Mouse (Mus musculus) intestine, embryonic 14.5 days (tissue): ENCODE data around the gene Tmem40. TPM values are rescaled to one million over a fixed set of nuclear protein-coding genes. Genes with fewer than 3 reads are reported as not detected.

ENCODE experiments used
- ATAC-seq: fragments of 200-750 bp; cut with Nextera tagmentation; replicated peaks from 2 replicates; pipeline ENCODE4 v1.8.0; 2017; ENCODE audit warnings: low read depth, moderate number of reproducible peaks, moderate TSS enrichment, moderate library complexity; ENCODE audit not compliant: low FRiP score, low TSS enrichment
- DNase-seq: peaks from one replicate; pipeline ENCODE4 v3.0.0-alpha.2; 2018; ENCODE audit warnings: low spot score
- H3K27ac ChIP-seq: fragments of 300-500 bp; sonication (generic); 2 replicates; pipeline ENCODE4 v1.5.1; 2014; ENCODE audit warnings: low read depth, mild to moderate bottlenecking, control low read depth
- H3K27me3 ChIP-seq: fragments of 300-500 bp; sonication (generic); replicated peaks from 2 replicates; pipeline ENCODE4 v1.6.1; 2014; ENCODE audit warnings: low read length, control low read depth; ENCODE audit not compliant: control insufficient read depth, insufficient read depth
- H3K36me3 ChIP-seq: fragments of 300-500 bp; sonication (generic); 2 replicates; pipeline ENCODE4 v1.6.1; 2014; ENCODE audit warnings: low read length, control low read depth; ENCODE audit not compliant: control insufficient read depth, insufficient read depth
- H3K4me1 ChIP-seq: fragments of 300-500 bp; sonication (generic); replicated peaks from 2 replicates; pipeline ENCODE4 v1.6.1; 2014; ENCODE audit warnings: low read length, control low read depth, mixed read lengths; ENCODE audit not compliant: control insufficient read depth, insufficient read depth
- H3K4me2 ChIP-seq: fragments of 300-500 bp; sonication (generic); 2 replicates; pipeline ENCODE4 v1.6.1; 2014; ENCODE audit warnings: low read length
- H3K4me3 ChIP-seq: fragments of 300-500 bp; sonication (generic); 2 replicates; pipeline ENCODE4 v1.5.1; 2014; ENCODE audit warnings: low read depth, low read length, control low read depth, mixed read lengths
- H3K9ac ChIP-seq: fragments of 300-500 bp; sonication (generic); 2 replicates; pipeline ENCODE4 v1.6.1; 2014; ENCODE audit warnings: mild to moderate bottlenecking, low read length
- H3K9me3 ChIP-seq: fragments of 300-500 bp; sonication (generic); 2 replicates; pipeline ENCODE4 v1.6.1; 2016; ENCODE audit warnings: low read length, control low read depth; ENCODE audit not compliant: control insufficient read depth
- WGBS: fragments of 180-500 bp; shearing (Covaris S2); extraction: QIAGEN DNeasy Blood & Tissue Kit; methylation state at CpG from one replicate; pipeline ENCODE4 v1.1.7; 2014; 5-methylcytosine and 5-hydroxymethylcytosine counted together
- polyA plus RNA-seq: library from polyadenylated mRNA; unstranded; fragments of >200 nt; fragmentation: Nextera tagmentation; extraction: Ambion mirVana; gene quantifications from 2 replicates; pipeline ENCODE4 v1.2.1, GENCODE M21; 2014

Tmem40 gene
- polyA plus RNA-seq, 1 experiment from 2014 or later = 0.51 TPM

DNA sequence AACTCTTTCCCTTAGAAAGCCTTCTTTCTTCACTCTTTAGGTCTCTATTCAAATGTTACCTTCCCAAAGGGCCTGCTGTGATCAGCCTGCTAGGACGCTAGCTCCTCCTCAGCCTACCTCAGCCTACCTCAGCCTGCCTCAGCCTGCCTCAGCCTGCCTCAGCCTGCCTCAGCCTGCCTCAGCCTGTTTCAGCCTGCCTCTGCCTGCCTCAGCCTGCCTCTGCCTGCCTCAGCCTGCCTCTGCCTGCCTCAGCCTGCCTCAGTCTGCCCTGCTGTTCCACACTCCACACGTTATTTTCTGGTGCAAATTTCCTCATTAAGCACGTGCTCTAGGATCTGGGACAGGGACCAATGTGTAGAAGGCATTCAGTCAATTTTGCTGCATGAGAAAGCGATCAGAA lies 2.1 kb downstream of the Tmem40 start:
- no peak overlapping the region for H3K27ac ChIP-seq
- no peak overlapping the region for H3K4me2 ChIP-seq
- H3K4me3 ChIP-seq = no peak overlapping the region
- ATAC-seq (no peak), DNase-seq (no peak)
- H3K4me1 ChIP-seq = peaks cover 20% of the 10 kb centered on the region
- no peaks in the 10 kb centered on the region for H3K9me3 ChIP-seq
- H3K36me3 ChIP-seq = no peaks in the 10 kb centered on the region
- no peaks in the 10 kb centered on the region for H3K27me3 ChIP-seq
- H3K9ac ChIP-seq = no peak overlapping the region
- 93% methylated on average over 4 of the region's 4 CpGs for WGBS

GRCm38 (mm10) chr6:115759461-115759860 lies 2.7 kb downstream of the Tmem40 start:
- WGBS = 46% methylated on average over 5 of the region's 5 CpGs
- Histone ChIP-seq H3K9me3 (no peaks in the 10 kb centered on the region), H3K36me3 (no peaks in the 10 kb centered on the region), H3K9ac (no peak overlapping the region), H3K4me2 (no peak overlapping the region), H3K27me3 (no peaks in the 10 kb centered on the region), H3K4me3 (no peak overlapping the region), H3K27ac (no peak overlapping the region), H3K4me1 (peaks cover 15% of the 10 kb centered on the region)
- no peak for DNase-seq
- peak; percentile 14; the same call in 1 of the 2 replicates for ATAC-seq

- Histone ChIP-seq H3K36me3 (no peaks in the 10 kb centered on the region), H3K9me3 (no peaks in the 10 kb centered on the region), H3K4me1 (peaks cover 11% of the 10 kb centered on the region), H3K4me2 (no peak overlapping the region), H3K9ac (no peak overlapping the region), H3K27me3 (no peaks in the 10 kb centered on the region), H3K4me3 (no peak overlapping the region), H3K27ac (no peak overlapping the region)
- DNase-seq (no peak), ATAC-seq (no peak)
- 57% methylated on average over 9 of the region's 9 CpGs for whole genome bisulfite sequencing
Observed at GRCm38 (mm10) chr6:115758981-115759435, 3.2 kb downstream of the Tmem40 start.

DNA sequence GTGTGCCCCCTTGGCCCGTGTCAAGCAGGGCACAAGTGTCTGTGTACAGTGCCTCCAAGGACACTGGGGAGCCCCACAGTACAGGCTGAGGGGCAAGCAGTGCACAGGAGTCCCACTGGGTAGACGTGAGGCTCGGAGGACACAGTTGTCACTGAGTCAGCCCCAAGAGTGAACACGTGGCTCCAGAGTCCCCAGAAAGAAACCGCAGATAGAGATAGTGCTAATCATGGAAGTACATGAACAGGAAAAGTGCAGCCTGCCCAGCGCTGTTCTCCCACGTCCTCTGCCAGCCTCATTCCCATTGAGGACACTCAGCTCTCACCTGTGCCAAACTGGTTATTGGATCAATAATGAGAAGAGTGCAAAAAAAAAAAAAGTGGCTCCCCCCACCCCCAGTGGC lies 6.7 kb downstream of the Tmem40 start:
- DNase-seq (no peak), ATAC-seq (no peak)
- WGBS = 79% methylated on average over 7 of the region's 7 CpGs

DNA sequence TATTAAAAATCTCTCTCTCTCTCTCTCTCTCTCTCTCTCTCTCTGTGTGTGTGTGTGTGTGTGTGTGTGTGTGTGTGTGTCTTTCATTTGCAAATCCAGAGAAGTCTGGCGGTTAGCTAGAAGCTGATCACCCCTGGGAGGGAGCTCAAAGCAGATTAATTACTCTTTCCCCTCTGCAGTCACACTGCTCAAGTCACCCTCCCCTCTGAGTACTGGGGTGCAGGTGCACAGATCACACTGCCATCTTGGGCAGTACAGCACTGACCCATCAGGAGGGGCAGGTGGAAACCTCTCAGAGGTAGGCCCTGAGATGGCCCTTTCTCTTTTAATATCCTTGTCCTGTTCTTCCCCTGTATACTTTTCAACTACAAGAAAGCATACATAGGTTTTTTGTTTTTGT lies 15.9 kb downstream of the Tmem40 start:
- Histone ChIP-seq H3K9ac (no peak overlapping the region), H3K36me3 (no peaks in the 10 kb centered on the region), H3K27ac (no peak overlapping the region), H3K27me3 (no peaks in the 10 kb centered on the region), H3K4me3 (no peak overlapping the region), H3K9me3 (no peaks in the 10 kb centered on the region), H3K4me1 (no peaks in the 10 kb centered on the region), H3K4me2 (no peak overlapping the region)
- no peak for ATAC-seq
- 50% methylated on average over 1 of the region's 1 CpGs for WGBS
- no peak for DNase-seq

More for the DNA sequence above, 6.7 kb downstream of the Tmem40 start:
- H3K36me3 ChIP-seq = no peaks in the 10 kb centered on the region
- H3K9ac ChIP-seq = no peak overlapping the region
- no peak overlapping the region for H3K4me2 ChIP-seq
- no peak overlapping the region for H3K27ac ChIP-seq
- no peaks in the 10 kb centered on the region; the same call in 1 of the 2 replicates for H3K4me1 ChIP-seq
- H3K9me3 ChIP-seq = no peaks in the 10 kb centered on the region
- H3K27me3 ChIP-seq = no peaks in the 10 kb centered on the region
- H3K4me3 ChIP-seq = no peak overlapping the region

- H3K27ac ChIP-seq = no peak overlapping the region
Observed at GRCm38 (mm10) chr6:115743569-115743968, 18.6 kb downstream of the Tmem40 start.

GRCm38 (mm10) chr6:115739056-115739455 lies 23.2 kb downstream of the Tmem40 start:
- peaks cover 4% of the 10 kb centered on the region; the same call in 1 of the 2 replicates for H3K9me3 ChIP-seq
- H3K4me1 ChIP-seq = no peaks in the 10 kb centered on the region
- H3K36me3 ChIP-seq = no peaks in the 10 kb centered on the region
- no peak overlapping the region for H3K9ac ChIP-seq
- H3K4me2 ChIP-seq = no peak overlapping the region
- no peaks in the 10 kb centered on the region for H3K27me3 ChIP-seq
- no peak overlapping the region for H3K4me3 ChIP-seq
- DNase-seq = no peak
- WGBS = 88% methylated on average over 5 of the region's 5 CpGs
- ATAC-seq = no peak
- H3K27ac ChIP-seq = no peak overlapping the region

More at GRCm38 (mm10) chr6:115743569-115743968, 18.6 kb downstream of the Tmem40 start:
- Histone ChIP-seq H3K9ac (no peak overlapping the region), H3K4me3 (no peak overlapping the region), H3K4me2 (no peak overlapping the region), H3K27me3 (no peaks in the 10 kb centered on the region), H3K36me3 (no peaks in the 10 kb centered on the region), H3K9me3 (no peaks in the 10 kb centered on the region), H3K4me1 (no peaks in the 10 kb centered on the region)
- DNase-seq = no peak
- WGBS = 0% methylated on average over 1 of the region's 1 CpGs
- ATAC-seq = peak; percentile 75

DNA sequence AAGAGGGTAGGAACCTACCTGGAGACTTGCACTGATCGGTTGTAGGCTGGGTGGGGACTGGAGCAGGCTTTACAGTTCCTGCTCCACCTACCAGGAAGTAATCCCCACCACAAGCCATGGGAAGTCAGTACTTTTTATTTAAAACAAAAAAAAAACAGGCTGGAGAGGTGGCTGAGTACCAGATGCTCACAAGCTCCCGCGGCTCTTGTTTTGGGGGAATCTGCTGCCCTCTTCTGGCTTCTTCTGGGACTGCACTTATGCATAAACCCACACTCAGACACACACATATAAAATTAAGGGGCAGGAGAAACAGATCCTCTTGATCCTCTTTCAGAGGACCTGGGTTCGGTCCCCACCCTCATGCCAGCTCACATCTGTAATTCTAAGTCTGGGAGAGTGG lies 27.3 kb downstream of the Tmem40 start:
- DNase-seq (peak; percentile 62), ATAC-seq (no peak)
- Histone ChIP-seq H3K9me3 (peaks cover 4% of the 10 kb centered on the region; the same call in 1 of the 2 replicates), H3K4me3 (no peak overlapping the region), H3K36me3 (no peaks in the 10 kb centered on the region), H3K4me2 (no peak overlapping the region), H3K27me3 (no peaks in the 10 kb centered on the region), H3K9ac (no peak overlapping the region), H3K4me1 (peaks cover 5% of the 10 kb centered on the region; the same call in 1 of the 2 replicates), H3K27ac (no peak overlapping the region)
- 76% methylated on average over 4 of the region's 4 CpGs for WGBS

DNA sequence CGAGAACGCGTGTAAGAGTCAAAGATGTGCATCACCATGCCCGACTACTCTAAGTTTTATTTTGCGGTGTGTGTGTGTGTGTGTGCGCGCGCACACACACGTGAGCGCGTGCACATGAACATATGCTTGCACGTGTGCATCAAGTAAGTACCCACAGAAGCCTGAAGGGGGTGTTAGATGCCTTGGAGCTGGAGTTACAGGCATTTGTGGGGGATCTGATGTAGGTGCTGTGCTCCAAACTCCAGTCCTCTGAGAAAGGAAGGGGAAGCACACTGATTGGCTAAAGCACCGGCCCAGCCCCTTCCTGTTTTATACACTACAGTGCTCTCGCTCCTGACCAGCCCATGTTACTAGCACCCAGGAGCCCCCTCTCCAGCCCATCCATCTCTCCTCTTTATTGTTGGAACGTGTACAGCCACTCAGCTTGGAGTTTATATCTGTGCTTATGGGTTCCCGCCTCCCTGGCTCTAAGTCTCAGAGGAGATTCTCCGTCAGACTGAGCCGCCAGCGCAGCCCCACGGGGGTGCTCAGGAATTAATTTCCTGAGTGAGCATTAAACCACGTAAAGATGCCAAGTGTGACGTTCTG lies 29.8 kb downstream of the Tmem40 start:
- peaks cover 4% of the 10 kb centered on the region; the same call in 1 of the 2 replicates for H3K9me3 ChIP-seq
- no peak overlapping the region for H3K9ac ChIP-seq
- no peak for DNase-seq
- ATAC-seq = no peak
- H3K27ac ChIP-seq = no peak overlapping the region
- H3K4me2 ChIP-seq = no peak overlapping the region
- no peaks in the 10 kb centered on the region for H3K36me3 ChIP-seq
- H3K4me1 ChIP-seq = peaks cover 5% of the 10 kb centered on the region; the same call in 1 of the 2 replicates
- no peaks in the 10 kb centered on the region for H3K27me3 ChIP-seq
- no peak overlapping the region for H3K4me3 ChIP-seq
- WGBS = 77% methylated on average over 22 of the region's 22 CpGs
